Mouse (Mus musculus): ENCODE results near the gene Zfy2. TPM values are rescaled to one million over a fixed set of nuclear protein-coding genes. Genes with fewer than 3 reads are reported as not detected.

Gene Zfy2
- polyA plus RNA-seq (2015; fragmentation: Nextera tagmentation; extraction: Ambion mirVana): not detected in 2 replicates

DNA sequence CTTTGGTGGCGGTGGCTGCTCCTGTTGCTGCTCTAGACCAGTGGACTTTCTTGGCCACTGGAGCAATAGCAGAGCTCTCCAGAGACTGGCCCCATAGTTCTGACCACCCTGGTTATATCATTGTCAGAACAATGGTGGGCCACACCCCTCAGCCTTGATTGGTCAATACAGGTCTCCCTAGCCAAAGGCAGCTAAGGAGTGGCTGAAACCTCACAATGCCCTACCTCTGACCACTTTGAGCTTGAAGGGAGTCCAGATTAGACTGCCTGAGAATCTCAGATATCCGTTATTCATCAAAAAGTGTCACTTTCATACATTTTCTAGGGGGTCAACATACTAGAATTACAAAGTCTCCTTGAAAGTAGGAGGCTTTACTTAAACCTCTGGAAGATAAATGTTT, at the start of gene Zfy2:
Zfy2 (minus strand) TSS at position 101 of the 400 bp plus-strand sequence.

Measured in adrenal gland, postnatal 0 days (tissue).